Mouse (Mus musculus) effector memory CD4-positive, alpha-beta T cell, adult 7 months (primary cell): ENCODE data around the gene Kcnc4. TPM values are rescaled to one million over a fixed set of nuclear protein-coding genes. Genes with fewer than 3 reads are reported as not detected.

Source experiments
- polyA plus RNA-seq: library from polyadenylated mRNA; unstranded; fragments of 100-300 nt; shearing (Covaris generic); gene quantifications from one replicate; pipeline ENCODE4 v1.2.1, GENCODE M21; 2017

Gene Kcnc4
- not detected for polyA plus RNA-seq

DNA sequence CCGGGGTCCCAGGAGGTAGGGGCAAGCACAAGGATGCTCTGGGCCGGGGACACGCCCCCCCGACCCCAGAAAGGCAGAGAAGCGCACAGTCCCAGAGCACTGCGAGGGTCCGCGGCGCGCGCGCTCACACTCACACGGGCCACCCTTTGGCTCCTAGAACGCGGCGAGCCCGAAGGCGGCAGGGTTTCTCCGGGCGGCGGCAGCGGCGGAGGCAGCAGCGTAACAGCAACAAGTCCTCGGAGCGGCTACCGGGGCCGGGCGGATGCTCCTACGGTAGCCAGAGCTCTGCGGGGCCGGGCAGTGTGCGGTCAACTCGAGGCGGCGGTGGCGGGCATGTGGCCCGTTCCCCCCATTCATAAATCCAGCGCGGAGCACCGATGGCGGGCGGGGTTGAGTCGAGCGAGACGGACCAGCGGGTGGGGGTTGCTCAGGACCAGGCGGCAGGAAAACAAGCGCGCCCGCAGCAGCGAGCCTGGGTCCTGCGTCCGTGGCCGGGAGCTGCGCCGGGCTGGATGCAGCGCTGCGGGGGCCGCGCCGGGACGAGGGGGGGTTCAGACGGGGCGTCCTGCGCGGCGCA lies at the start of gene Kcnc4:
Kcnc4 (minus strand) TSS at position 357 of the 577 bp plus-strand sequence.

Other genes with a start within 250 kb of the Kcnc4 start
- gene Cym, start 237.8 kb downstream of the Kcnc4 start, polyA plus RNA-seq, result not detected
- gene A630076J17Rik, start 228.9 kb downstream of the Kcnc4 start, polyA plus RNA-seq, result not detected
- gene Prok1, start 219.8 kb downstream of the Kcnc4 start, polyA plus RNA-seq, result 0.50 TPM
- gene Lamtor5, start 180.7 kb downstream of the Kcnc4 start, polyA plus RNA-seq, result 98.2 TPM
- gene Slc16a4, start 168.3 kb downstream of the Kcnc4 start, polyA plus RNA-seq, result 0.18 TPM
- gene Rbm15, start 125.9 kb downstream of the Kcnc4 start, polyA plus RNA-seq, result 14.9 TPM
- gene Slc6a17, start 58.5 kb upstream of the Kcnc4 start, polyA plus RNA-seq, result not detected
- not detected for gene Ubl4b, start 95.5 kb upstream of the Kcnc4 start, polyA plus RNA-seq
- gene Alx3, start 135.5 kb upstream of the Kcnc4 start, polyA plus RNA-seq, result not detected
- gene Gm10961, start 171.8 kb upstream of the Kcnc4 start, polyA plus RNA-seq, result not detected
- gene Strip1, start 172.1 kb upstream of the Kcnc4 start, polyA plus RNA-seq, result 54.8 TPM
- 75.7 TPM for gene Ahcyl1, start 237.0 kb upstream of the Kcnc4 start, polyA plus RNA-seq